Mouse (Mus musculus) forebrain, postnatal 0 days (tissue): ENCODE measurements around the gene Rd3. TPM values are rescaled to one million over a fixed set of nuclear protein-coding genes. Genes with fewer than 3 reads are reported as not detected.

Experiments
- ATAC-seq: fragments of 200-750 bp; cut with Nextera tagmentation; 2 replicates; pipeline ENCODE4 v1.8.0; 2017; ENCODE audit warnings: mild to moderate bottlenecking, moderate library complexity
- DNase-seq: peaks from one replicate; pipeline ENCODE4 v3.0.0-alpha.2; 2015
- H3K27ac ChIP-seq: fragments of 300-500 bp; sonication (generic); 2 replicates; pipeline ENCODE4 v1.5.1; 2014; ENCODE audit warnings: low read depth, mild to moderate bottlenecking, antibody characterized with exemption, low read length, moderate library complexity, mixed read lengths
- H3K27me3 ChIP-seq: fragments of 300-500 bp; sonication (generic); 2 replicates; pipeline ENCODE4 v1.6.1; 2014; ENCODE audit warnings: mild to moderate bottlenecking, low read length, mixed read lengths; ENCODE audit not compliant: insufficient read depth
- H3K36me3 ChIP-seq: fragments of 300-500 bp; sonication (generic); 2 replicates; pipeline ENCODE4 v1.6.1; 2014; ENCODE audit warnings: mild to moderate bottlenecking, moderate library complexity; ENCODE audit not compliant: insufficient read depth
- H3K4me1 ChIP-seq: fragments of 300-500 bp; sonication (generic); 2 replicates; pipeline ENCODE4 v1.6.1; 2014; ENCODE audit warnings: antibody characterized with exemption; ENCODE audit not compliant: insufficient read depth
- H3K4me2 ChIP-seq: fragments of 300-500 bp; sonication (generic); 2 replicates; pipeline ENCODE4 v1.6.1; 2014; ENCODE audit warnings: low read depth, mild to moderate bottlenecking, moderate library complexity
- H3K4me3 ChIP-seq: fragments of 300-500 bp; sonication (generic); 2 replicates; pipeline ENCODE4 v1.5.1; 2014; ENCODE audit warnings: low read depth, low read length, mixed read lengths
- H3K9ac ChIP-seq: fragments of 300-500 bp; sonication (generic); 2 replicates; pipeline ENCODE4 v1.6.1; 2014; ENCODE audit warnings: mild to moderate bottlenecking
- H3K9me3 ChIP-seq: fragments of 300-500 bp; sonication (generic); 2 replicates; pipeline ENCODE4 v1.6.1; 2016; ENCODE audit warnings: low read length
- CTCF ChIP-seq: sonication (generic); IDR thresholded peaks from 2 replicates; pipeline ENCODE4 v1.5.1; 2016; ENCODE audit warnings: antibody characterized with exemption, control low read depth, low read depth
- WGBS: fragments of 180-500 bp; shearing (Covaris S2); extraction: QIAGEN DNeasy Blood & Tissue Kit; methylation state at CpG from one replicate; pipeline ENCODE4 v1.1.7; 2014; 5-methylcytosine and 5-hydroxymethylcytosine counted together
- polyA plus RNA-seq: library from polyadenylated mRNA; unstranded; fragments of >200 nt; fragmentation: Nextera tagmentation; extraction: Ambion mirVana; gene quantifications from 2 replicates; pipeline ENCODE4 v1.2.1, GENCODE M21; 2015
- total RNA-seq: library from RNA; depleted of rRNA; stranded (reverse); fragments of >200 nt; gene quantifications from 2 replicates; pipeline ENCODE4 v1.2.3, GENCODE M21; 2014

Gene Rd3
- total and polyA plus RNA-seq, 2 experiments from 2014 or later: 1.9 to 3.4 TPM

GRCm38 (mm10) chr1:191963413-191963812, 13.8 kb upstream of the Rd3 start:
- no peaks in the 10 kb centered on the region for H3K27me3 ChIP-seq
- H3K9me3 ChIP-seq: no peaks in the 10 kb centered on the region
- WGBS: 72% methylated on average over 3 of the region's 3 CpGs
- no peaks in the 10 kb centered on the region for H3K36me3 ChIP-seq
- DNase-seq (no peak), ATAC-seq (no peak)
- H3K9ac ChIP-seq: no peak overlapping the region
- no peaks in the 10 kb centered on the region for H3K4me1 ChIP-seq
- H3K27ac ChIP-seq: no peak overlapping the region
- H3K4me3 ChIP-seq: no peak overlapping the region
- no peak overlapping the region for H3K4me2 ChIP-seq
- no peak for TF ChIP-seq CTCF

GRCm38 (mm10) chr1:191963948-191964772, 13.0 kb upstream of the Rd3 start:
- Histone ChIP-seq H3K9me3 (no peaks in the 10 kb centered on the region), H3K9ac (no peak overlapping the region), H3K4me1 (no peaks in the 10 kb centered on the region), H3K4me3 (no peak overlapping the region), H3K4me2 (no peak overlapping the region), H3K27me3 (no peaks in the 10 kb centered on the region), H3K36me3 (no peaks in the 10 kb centered on the region), H3K27ac (no peak overlapping the region)
- ATAC-seq (peak; percentile 78), DNase-seq (peak; percentile 62)
- TF ChIP-seq CTCF: peak; percentile 80
- WGBS: 26% methylated on average over 8 of the region's 8 CpGs

- Histone ChIP-seq H3K27me3 (no peaks in the 10 kb centered on the region), H3K9ac (no peak overlapping the region), H3K4me1 (no peaks in the 10 kb centered on the region), H3K4me3 (no peak overlapping the region), H3K27ac (no peak overlapping the region), H3K36me3 (no peaks in the 10 kb centered on the region), H3K9me3 (no peaks in the 10 kb centered on the region), H3K4me2 (no peak overlapping the region)
- WGBS: 16% methylated on average over 13 of the region's 13 CpGs
- TF ChIP-seq CTCF: peak; percentile 94
- DNase-seq (peak; percentile 90), ATAC-seq (peak; percentile 76; the same call in 1 of the 2 replicates)
Measured at GRCm38 (mm10) chr1:191964773-191965481, 12.2 kb upstream of the Rd3 start.

GRCm38 (mm10) chr1:191969939-191970338, 7.2 kb upstream of the Rd3 start:
- Histone ChIP-seq H3K4me2 (no peak overlapping the region), H3K27ac (no peak overlapping the region), H3K27me3 (no peaks in the 10 kb centered on the region), H3K9me3 (no peaks in the 10 kb centered on the region), H3K4me3 (no peak overlapping the region), H3K36me3 (no peaks in the 10 kb centered on the region), H3K4me1 (no peaks in the 10 kb centered on the region), H3K9ac (no peak overlapping the region)
- no peak for TF ChIP-seq CTCF
- no peak for DNase-seq
- 50% methylated on average over 5 of the region's 5 CpGs for WGBS
- no peak for ATAC-seq

GRCm38 (mm10) chr1:191974509-191975405, 2.4 kb upstream of the Rd3 start:
- Histone ChIP-seq H3K4me2 (no peak overlapping the region), H3K27me3 (no peaks in the 10 kb centered on the region), H3K4me3 (no peak overlapping the region), H3K9ac (no peak overlapping the region), H3K36me3 (no peaks in the 10 kb centered on the region), H3K9me3 (no peaks in the 10 kb centered on the region), H3K4me1 (no peaks in the 10 kb centered on the region), H3K27ac (no peak overlapping the region)
- WGBS: 53% methylated on average over 13 of the region's 13 CpGs
- DNase-seq (no peak), ATAC-seq (no peak)
- no peak for TF ChIP-seq CTCF

- no peaks in the 10 kb centered on the region for H3K4me1 ChIP-seq
- no peaks in the 10 kb centered on the region for H3K9me3 ChIP-seq
- DNase-seq: peak; percentile 24
- no peak overlapping the region for H3K27ac ChIP-seq
- peak; percentile 57 for ATAC-seq
- no peaks in the 10 kb centered on the region for H3K27me3 ChIP-seq
- no peak overlapping the region for H3K9ac ChIP-seq
- 19% methylated on average over 6 of the region's 6 CpGs for WGBS
- no peak overlapping the region for H3K4me3 ChIP-seq
- no peak overlapping the region for H3K4me2 ChIP-seq
- H3K36me3 ChIP-seq: no peaks in the 10 kb centered on the region
- TF ChIP-seq CTCF: no peak
Measured at GRCm38 (mm10) chr1:191981426-191982102, 4.4 kb downstream of the Rd3 start.
